8 mouse cellular contexts compared by ENCODE assay signal in the genomic region with DNA sequence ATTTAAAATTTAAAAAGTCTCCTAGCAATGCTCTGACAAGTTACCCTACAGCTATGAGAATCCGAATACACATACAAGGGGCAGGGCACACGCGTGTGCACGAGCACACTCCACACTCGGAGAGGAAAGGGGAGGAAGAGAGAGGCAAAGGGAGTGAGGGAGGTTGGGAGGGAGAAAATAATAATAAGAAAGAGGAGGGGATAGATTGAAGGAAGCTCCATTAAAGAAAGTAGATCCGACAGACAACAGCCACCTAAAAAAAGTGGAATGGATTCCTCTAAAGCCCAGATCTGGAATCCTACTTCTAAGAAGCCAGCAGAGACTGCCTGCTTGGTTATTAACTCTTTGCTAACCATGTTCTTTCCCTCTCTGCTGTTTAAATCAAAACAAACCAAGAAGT. TPM values are rescaled to one million over a fixed set of nuclear protein-coding genes. Genes with fewer than 3 reads are reported as not detected.
DNase-seq lines count a peak whose midpoint lies in the region; ATAC-seq lines count a peak whose summit lies in the region.

No protein-coding gene starts in this region.

- no peak overlapping the region for H3K9ac ChIP-seq in liver, embryonic 11.5 days (ENCODE audit: low read depth, low read length)
- peak overlapping the region; percentile 18; the same call in 1 of the 2 replicates for H3K9ac ChIP-seq in embryonic facial prominence, embryonic 11.5 days (replicated peaks; ENCODE audit: low read length)
- peak overlapping the region; percentile 18; the same call in 1 of the 2 replicates for H3K9ac ChIP-seq in intestine, embryonic 14.5 days (ENCODE audit: low read length)
- peak overlapping the region; percentile 17; the same call in 1 of the 2 replicates for H3K9ac ChIP-seq in midbrain, embryonic 14.5 days (replicated peaks; ENCODE audit: low read length)

- DNase-seq in liver, embryonic 11.5 days (ENCODE audit: low spot score) = no peak
- no peak for DNase-seq in liver
- DNase-seq in embryonic facial prominence, embryonic 11.5 days (ENCODE audit: low spot score) = peak; percentile 77
- peak; percentile 56 for DNase-seq in intestine, embryonic 14.5 days (ENCODE audit: low spot score)
- peak; percentile 75 for DNase-seq in midbrain, embryonic 14.5 days
- DNase-seq in adrenal gland, postnatal 4 days (ENCODE audit: low spot score in 2 of 2) = no peak
- no peak for DNase-seq in spleen, postnatal 4 days (ENCODE audit: low spot score in 2 of 2)
- no peak for DNase-seq in testis, postnatal 10 days (ENCODE audit: low spot score)

- no peak for ATAC-seq in liver, embryonic 11.5 days (replicated peaks; ENCODE audit: low FRiP score)
- ATAC-seq in embryonic facial prominence, embryonic 11.5 days (replicated peaks; ENCODE audit: insufficient number of reproducible peaks, low FRiP score, low TSS enrichment, low read depth) = no peak
- ATAC-seq in intestine, embryonic 14.5 days (replicated peaks; ENCODE audit: low FRiP score, low TSS enrichment, low read depth) = peak; percentile 50; the same call in 1 of the 2 replicates
- ATAC-seq in midbrain, embryonic 14.5 days (ENCODE audit: low FRiP score, low TSS enrichment) = no peak; the same call in 1 of the 2 replicates

- peaks cover 7% of the 10 kb centered on the region; the same call in 1 of the 2 replicates for H3K4me1 ChIP-seq in liver, embryonic 11.5 days (replicated peaks; ENCODE audit: control insufficient read depth, insufficient read depth, low read length)
- H3K4me1 ChIP-seq in embryonic facial prominence, embryonic 11.5 days (ENCODE audit: control insufficient read depth, insufficient read depth, low read length) = no peaks in the 10 kb centered on the region
- H3K4me1 ChIP-seq in intestine, embryonic 14.5 days (replicated peaks; ENCODE audit: control insufficient read depth, insufficient read depth, low read length) = 0 out of 2 replicates have a peak, but pooled peaks cover 8% of the 10 kb centered on the region
- 0 out of 2 replicates have a peak, but pooled peaks cover 6% of the 10 kb centered on the region for H3K4me1 ChIP-seq in midbrain, embryonic 14.5 days (ENCODE audit: control insufficient read depth, insufficient read depth, low read length)

- no peaks in the 10 kb centered on the region for H3K36me3 ChIP-seq in liver, embryonic 11.5 days (ENCODE audit: control insufficient read depth, insufficient read depth, low read length)
- H3K36me3 ChIP-seq in embryonic facial prominence, embryonic 11.5 days (replicated peaks; ENCODE audit: control insufficient read depth, insufficient read depth, low read depth, low read length) = no peaks in the 10 kb centered on the region
- H3K36me3 ChIP-seq in intestine, embryonic 14.5 days (ENCODE audit: control insufficient read depth, insufficient read depth, low read length) = no peaks in the 10 kb centered on the region
- no peaks in the 10 kb centered on the region for H3K36me3 ChIP-seq in midbrain, embryonic 14.5 days (ENCODE audit: control insufficient read depth, insufficient read depth, low read length)

- H3K27me3 ChIP-seq in liver, embryonic 11.5 days (replicated peaks; ENCODE audit: control insufficient read depth, insufficient read depth, low read length) = no peaks in the 10 kb centered on the region
- H3K27me3 ChIP-seq in embryonic facial prominence, embryonic 11.5 days (ENCODE audit: control insufficient read depth, insufficient read depth, low read length) = no peaks in the 10 kb centered on the region
- H3K27me3 ChIP-seq in intestine, embryonic 14.5 days (replicated peaks; ENCODE audit: control insufficient read depth, insufficient read depth, low read length) = no peaks in the 10 kb centered on the region
- no peaks in the 10 kb centered on the region for H3K27me3 ChIP-seq in midbrain, embryonic 14.5 days (ENCODE audit: control insufficient read depth, insufficient read depth, low read length)

- WGBS in liver, embryonic 11.5 days = 13% methylated on average over 6 of the region's 6 CpGs
- WGBS in embryonic facial prominence, embryonic 11.5 days = 1% methylated on average over 6 of the region's 6 CpGs
- 0% methylated on average over 6 of the region's 6 CpGs for WGBS in intestine, embryonic 14.5 days
- WGBS in midbrain, embryonic 14.5 days = 2% methylated on average over 6 of the region's 6 CpGs

- peak overlapping the region; percentile 38 for H3K4me2 ChIP-seq in liver, embryonic 11.5 days
- peak overlapping the region; percentile 38; the same call in 1 of the 2 replicates for H3K4me2 ChIP-seq in embryonic facial prominence, embryonic 11.5 days (ENCODE audit: low read depth, low read length)
- peak overlapping the region; percentile 46 for H3K4me2 ChIP-seq in intestine, embryonic 14.5 days (ENCODE audit: low read length)
- H3K4me2 ChIP-seq in midbrain, embryonic 14.5 days (ENCODE audit: low read length) = peak overlapping the region; percentile 50

- H3K4me3 ChIP-seq in liver, embryonic 11.5 days (ENCODE audit: low read depth, low read length) = peak overlapping the region; percentile 20
- peak overlapping the region; percentile 30 for H3K4me3 ChIP-seq in embryonic facial prominence, embryonic 11.5 days (ENCODE audit: low read depth, low read length)
- H3K4me3 ChIP-seq in intestine, embryonic 14.5 days (ENCODE audit: low read depth, low read length) = peak overlapping the region; percentile 39
- peak overlapping the region; percentile 32 for H3K4me3 ChIP-seq in midbrain, embryonic 14.5 days (replicated peaks; ENCODE audit: low read depth, low read length)

- no peaks in the 10 kb centered on the region for H3K9me3 ChIP-seq in liver, embryonic 11.5 days (ENCODE audit: control insufficient read depth, low read length)
- no peaks in the 10 kb centered on the region for H3K9me3 ChIP-seq in embryonic facial prominence, embryonic 11.5 days (replicated peaks; ENCODE audit: control insufficient read depth, low read length)
- no peaks in the 10 kb centered on the region for H3K9me3 ChIP-seq in intestine, embryonic 14.5 days (ENCODE audit: control insufficient read depth, low read length)
- H3K9me3 ChIP-seq in midbrain, embryonic 14.5 days (ENCODE audit: control insufficient read depth, low read length) = no peaks in the 10 kb centered on the region

- H3K27ac ChIP-seq in liver, embryonic 11.5 days (ENCODE audit: low read depth, low read length) = no peak overlapping the region
- no peak overlapping the region for H3K27ac ChIP-seq in embryonic facial prominence, embryonic 11.5 days (replicated peaks; ENCODE audit: low read depth, low read length)
- peak overlapping the region; percentile 48; the same call in 1 of the 2 replicates for H3K27ac ChIP-seq in intestine, embryonic 14.5 days (ENCODE audit: low read depth)
- H3K27ac ChIP-seq in midbrain, embryonic 14.5 days (replicated peaks; ENCODE audit: low read depth, low read length) = peak overlapping the region; percentile 60; the same call in 1 of the 2 replicates

RNA-seq across cellular contexts. Expression of gene Kmt2c, which starts 26.5 kb away (rescaled TPM):
- polyA plus RNA-seq in liver, embryonic 11.5 days (2014; fragmentation: Nextera tagmentation; extraction: Ambion mirVana) = 12.4 and 14.0 TPM in 2 replicates
- 14.0 and 15.8 TPM in 2 replicates for polyA plus RNA-seq in embryonic facial prominence, embryonic 11.5 days (2014; fragmentation: Nextera tagmentation; extraction: Ambion mirVana)
- 19.7 and 20.7 TPM in 2 replicates for polyA plus RNA-seq in intestine, embryonic 14.5 days (2014; fragmentation: Nextera tagmentation; extraction: Ambion mirVana)
- 30.2 and 32.8 TPM in 2 replicates for polyA plus RNA-seq in midbrain, embryonic 14.5 days (2014; fragmentation: Nextera tagmentation; extraction: Ambion mirVana)
- total RNA-seq in adrenal gland, postnatal 4 days (2021) = 10 to 100 TPM; 57.3 to 64.1 TPM

RNA-seq across cellular contexts. Expression of gene Cct8l1, which starts 43.8 kb away (rescaled TPM):
- not detected in 2 replicates for polyA plus RNA-seq in liver, embryonic 11.5 days (2014; fragmentation: Nextera tagmentation; extraction: Ambion mirVana)
- not detected in 2 replicates for polyA plus RNA-seq in embryonic facial prominence, embryonic 11.5 days (2014; fragmentation: Nextera tagmentation; extraction: Ambion mirVana)
- polyA plus RNA-seq in intestine, embryonic 14.5 days (2014; fragmentation: Nextera tagmentation; extraction: Ambion mirVana) = not detected in 2 replicates
- 0.22 TPM in 1 of 2 replicates, not detected in the other for polyA plus RNA-seq in midbrain, embryonic 14.5 days (2014; fragmentation: Nextera tagmentation; extraction: Ambion mirVana)
- not detected for total RNA-seq in adrenal gland, postnatal 4 days (2021)

Comparison
In these comparisons a context has a peak if more than half of its experiments do, and no peak if none do; other contexts are left out.
1. DNase-seq: peak in embryonic facial prominence, embryonic 11.5 days (single experiment), intestine, embryonic 14.5 days (single experiment) and midbrain, embryonic 14.5 days (single experiment); none in liver, embryonic 11.5 days (single experiment), liver (single experiment), adrenal gland, postnatal 4 days (0 of 2), spleen, postnatal 4 days (0 of 2) and testis, postnatal 10 days (single experiment).
2. H3K27ac ChIP-seq: peak in intestine, embryonic 14.5 days (single experiment) and midbrain, embryonic 14.5 days (single experiment); none in liver, embryonic 11.5 days (single experiment) and embryonic facial prominence, embryonic 11.5 days (single experiment).
3. Peak in every context shown above with its lines, with median percentiles within 50 percentile points of each other: H3K4me2 ChIP-seq and H3K4me3 ChIP-seq.